Mouse (Mus musculus) embryonic stem cell, embryonic (primary cell): ENCODE data around the gene Napsa.

Experiments
- CTCF ChIA-PET, 4 experiments: fragments of 300-600 bp in 2 of 4; fragments of 350-600 bp in 2 of 4; sonication (Branson Sonifier 250); formaldehyde crosslinking; loops; one replicate each; lab custom pipeline; 2022; ENCODE audit warnings: inconsistent platforms in 2 of 4; lab: Charles Lee
- POLR2A ChIA-PET, 4 experiments: fragments of 300-600 bp in 2 of 4; fragments of 350-600 bp in 2 of 4; sonication (Branson Sonifier 250); formaldehyde crosslinking; loops; one replicate each; lab custom pipeline; 2022; ENCODE audit warnings: antibody characterized with exemption in 4 of 4, inconsistent platforms in 1 of 4; lab: Charles Lee

Gene Napsa

GRCm38 (mm10) chr7:44572956-44573484 is 840 bp downstream of the Napsa start:
- POLR2A ChIA-PET, result interaction anchor here in 2 of 4 experiments (0.7 to 3.2 kb wide), 2 partner anchors 17 to 49 kb away, joined by 4 to 19 read pairs; partner anchors contain the start of gene Kcnc3 (in 1 of the 2)
- CTCF ChIA-PET, result no interaction called here

GRCm38 (mm10) chr7:44576333-44576844 is 4.2 kb downstream of the Napsa start:
- CTCF ChIA-PET, result interaction anchor here (0.6 to 2.5 kb wide), 18 partner anchors 8 to 679 kb away, joined by 3 to 11 read pairs (median 4); partner anchors contain the start of genes Nr1h2 (in 2 of the 4) and Kcnc3 (in 1 of the 4)
- POLR2A ChIA-PET, result interaction anchor here (0.6 to 1.3 kb wide), 14 partner anchors 9 to 79 kb away, joined by 3 to 7 read pairs (median 4); partner anchors contain the start of gene Kcnc3 (in 2 of the 4)

DNA sequence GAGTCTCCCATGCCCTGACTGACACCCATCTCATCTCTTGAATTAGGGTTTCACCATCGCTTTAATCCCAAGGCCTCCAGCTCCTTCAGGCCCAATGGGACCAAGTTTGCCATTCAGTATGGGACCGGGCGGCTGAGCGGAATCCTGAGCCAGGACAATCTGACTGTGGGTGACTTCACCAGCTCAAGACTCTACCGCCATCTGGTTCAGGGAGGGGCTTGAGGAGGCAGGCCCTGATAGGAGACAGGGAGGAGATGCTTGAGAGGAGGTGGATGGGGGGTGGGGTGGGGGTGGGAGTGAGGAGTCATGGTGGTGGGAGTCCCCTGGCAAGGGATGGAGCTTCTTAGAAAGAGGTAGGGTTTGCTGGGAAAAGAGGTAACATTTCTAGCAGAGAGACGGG is 9.5 kb downstream of the Napsa start:
- POLR2A ChIA-PET, result interaction anchor here (0.5 to 2.0 kb wide), 10 partner anchors 9 to 239 kb away, joined by 3 to 9 read pairs (median 4); partner anchors contain the start of genes Kcnc3 (in 2 of the 4) and Napsa (in 1 of the 4)
- CTCF ChIA-PET, result interaction anchor here in 2 of 4 experiments (0.8 to 1.3 kb wide), 4 partner anchors 8 to 60 kb away, joined by 3 to 4 read pairs (median 3); no protein-coding TSS in a partner anchor

DNA sequence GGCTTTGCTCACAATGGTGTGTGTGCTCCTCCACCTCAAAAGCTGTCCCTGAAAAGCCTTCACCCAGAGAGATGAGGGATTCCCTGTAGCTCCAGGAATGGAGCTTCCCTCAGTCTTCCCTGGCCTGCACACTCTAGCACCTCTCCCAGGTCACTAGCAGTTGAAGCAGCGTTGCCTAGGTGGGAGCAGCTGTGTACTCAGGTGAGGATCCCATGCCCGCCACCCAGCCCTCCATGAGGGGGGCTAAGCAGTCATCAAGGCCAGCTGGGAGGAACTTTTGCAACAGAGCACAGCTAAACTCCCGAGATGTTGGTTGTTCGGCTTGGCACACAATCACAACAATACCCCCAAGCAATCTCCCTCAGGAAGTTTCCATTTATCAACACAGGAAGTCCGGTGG is 10.5 kb downstream of the Napsa start:
- CTCF ChIA-PET, result interaction anchor here in 3 of 4 experiments (0.6 to 0.7 kb wide), 4 partner anchors 34 to 981 kb away, joined by 3 to 10 read pairs (median 4); no protein-coding TSS in a partner anchor
- POLR2A ChIA-PET, result interaction anchor here in 3 of 4 experiments (0.8 to 1.5 kb wide), 5 partner anchors 9 to 34 kb away, joined by 3 to 4 read pairs (median 3); partner anchors contain the start of genes Napsa (in 1 of the 3) and Pold1 (in 1 of the 3)

GRCm38 (mm10) chr7:44583146-44583545 is 11.0 kb downstream of the Napsa start:
- CTCF ChIA-PET, result interaction anchor here in 3 of 4 experiments (0.6 to 0.7 kb wide), 4 partner anchors 34 to 982 kb away, joined by 3 to 10 read pairs (median 4); no protein-coding TSS in a partner anchor
- POLR2A ChIA-PET, result interaction anchor here in 3 of 4 experiments (0.8 to 1.5 kb wide), 4 partner anchors 8 to 35 kb away, joined by 3 to 4 read pairs (median 4); partner anchors contain the start of gene Pold1 (in 1 of the 3)

DNA sequence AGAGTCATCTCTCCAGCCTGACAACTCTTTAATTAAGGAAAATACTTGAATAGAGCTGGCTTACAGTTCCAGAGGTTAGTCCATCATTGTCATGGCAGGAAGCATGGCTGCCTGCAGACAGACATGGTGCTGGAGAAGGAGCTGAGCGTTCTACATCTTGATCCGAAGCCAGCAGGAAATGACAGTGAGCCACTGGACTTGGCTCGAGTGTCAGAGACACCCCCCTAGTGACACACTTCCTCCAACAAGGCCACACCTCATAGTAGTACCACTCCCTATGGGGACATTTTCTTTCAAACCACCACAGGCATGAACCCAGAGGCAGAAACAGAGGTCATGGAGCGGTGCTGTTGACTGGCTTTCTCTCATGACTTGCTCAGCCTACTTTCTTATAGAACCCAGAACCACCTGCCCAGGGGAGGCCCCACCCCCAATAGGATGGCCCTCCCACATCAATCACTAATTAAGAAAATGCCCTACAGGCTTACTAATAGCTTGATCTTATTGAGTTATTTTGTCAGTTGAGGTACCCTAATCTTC is 12.2 kb downstream of the Napsa start:
- POLR2A ChIA-PET, result interaction anchor here in 2 of 4 experiments (0.7 to 1.6 kb wide), 5 partner anchors 15 to 77 kb away, joined by 3 to 4 read pairs (median 3); no protein-coding TSS in a partner anchor
- CTCF ChIA-PET, result interaction anchor here in 2 of 4 experiments (0.6 to 1.0 kb wide), 4 partner anchors 8 to 63 kb away, joined by 3 to 6 read pairs (median 4); no protein-coding TSS in a partner anchor

- CTCF ChIA-PET, result interaction anchor here in 2 of 4 experiments (0.6 to 1.2 kb wide), 5 partner anchors 9 to 48 kb away, joined by 3 to 4 read pairs (median 3); no protein-coding TSS in a partner anchor
These were observed 12.7 kb downstream of the Napsa start for GRCm38 (mm10) chr7:44584921-44585320.

GRCm38 (mm10) chr7:44585606-44586005 is 13.4 kb downstream of the Napsa start:
- ChIA-PET CTCF (interaction anchor here in 3 of 4 experiments (0.6 to 1.6 kb wide), 5 partner anchors 11 to 63 kb away, joined by 3 to 5 read pairs (median 3); no protein-coding TSS in a partner anchor), POLR2A (interaction anchor here in 3 of 4 experiments (0.7 to 10.3 kb wide), 8 partner anchors 9 to 401 kb away, joined by 3 to 212 read pairs (median 3); partner anchors contain the start of genes Pold1 (in 1 of the 3) and Prmt1 (in 1 of the 3))

More at GRCm38 (mm10) chr7:44584921-44585320, 12.7 kb downstream of the Napsa start:
- POLR2A ChIA-PET, result interaction anchor here in 2 of 4 experiments (0.7 to 1.6 kb wide), 6 partner anchors 16 to 76 kb away, joined by 3 to 4 read pairs (median 3); partner anchors contain the start of gene Pold1 (in 1 of the 2)

- CTCF ChIA-PET, result interaction anchor here (0.6 to 1.6 kb wide), 9 partner anchors 10 to 324 kb away, joined by 3 to 6 read pairs (median 3); no protein-coding TSS in a partner anchor
- POLR2A ChIA-PET, result interaction anchor here in 3 of 4 experiments (0.9 to 10.3 kb wide), 12 partner anchors 10 to 400 kb away, joined by 3 to 212 read pairs (median 4); partner anchors contain the start of genes Il4i1 (in 1 of the 3), Nup62 (in 1 of the 3) and Prmt1 (in 1 of the 3)
These were observed 14.3 kb downstream of the Napsa start for GRCm38 (mm10) chr7:44586518-44586917.

GRCm38 (mm10) chr7:44586930-44587329 is 14.8 kb downstream of the Napsa start:
- ChIA-PET POLR2A (interaction anchor here in 3 of 4 experiments (0.6 to 10.3 kb wide), 11 partner anchors 11 to 1616 kb away, joined by 3 to 212 read pairs (median 3); partner anchors contain the start of genes Il4i1 (in 1 of the 3), Napsa (in 1 of the 3) and Nup62 (in 1 of the 3)), CTCF (interaction anchor here (0.6 to 1.6 kb wide), 11 partner anchors 10 to 324 kb away, joined by 3 to 6 read pairs (median 3); no protein-coding TSS in a partner anchor)

- POLR2A ChIA-PET, result interaction anchor here (0.6 to 10.3 kb wide), 9 partner anchors 10 to 1616 kb away, joined by 3 to 212 read pairs (median 3); partner anchors contain the start of gene Napsa (in 1 of the 4)
These were observed 15.5 kb downstream of the Napsa start for GRCm38 (mm10) chr7:44587676-44588075.

GRCm38 (mm10) chr7:44588338-44588737 is 16.2 kb downstream of the Napsa start:
- ChIA-PET POLR2A (interaction anchor here in 3 of 4 experiments (0.9 to 10.3 kb wide), 4 partner anchors 15 to 28 kb away, joined by 3 to 212 read pairs (median 66); no protein-coding TSS in a partner anchor), CTCF (interaction anchor here in 2 of 4 experiments (0.6 to 0.8 kb wide), 2 partner anchors 27 to 363 kb away, joined by 3 to 5 read pairs; no protein-coding TSS in a partner anchor)

More at GRCm38 (mm10) chr7:44587676-44588075, 15.5 kb downstream of the Napsa start:
- CTCF ChIA-PET, result interaction anchor here in 2 of 4 experiments (1.0 to 1.5 kb wide), 4 partner anchors 11 to 101 kb away, joined by 3 to 6 read pairs (median 3); no protein-coding TSS in a partner anchor

GRCm38 (mm10) chr7:44589149-44589548 is 17.0 kb downstream of the Napsa start:
- POLR2A ChIA-PET, result interaction anchor here (0.5 to 10.3 kb wide), 9 partner anchors 10 to 214 kb away, joined by 3 to 212 read pairs (median 8); no protein-coding TSS in a partner anchor
- CTCF ChIA-PET, result interaction anchor here in 2 of 4 experiments (0.6 to 1.7 kb wide), 3 partner anchors 8 to 35 kb away, joined by 3 to 7 read pairs (median 3); no protein-coding TSS in a partner anchor

- ChIA-PET CTCF (interaction anchor here in 2 of 4 experiments (0.6 to 2.4 kb wide), 25 partner anchors 9 to 285 kb away, joined by 3 to 25 read pairs (median 4); partner anchors contain the start of gene Pold1 (in 1 of the 2)), POLR2A (interaction anchor here in 3 of 4 experiments (0.6 to 10.3 kb wide), 96 partner anchors 9 to 982 kb away, joined by 3 to 212 read pairs (median 4); partner anchors contain the start of genes Emc10 (in 2 of the 3), Fam71e1 (in 2 of the 3), Il4i1 (in 2 of the 3) and Nr1h2 (in 2 of the 3))
These were observed 17.8 kb downstream of the Napsa start for GRCm38 (mm10) chr7:44589946-44590345.

- ChIA-PET CTCF (interaction anchor here in 3 of 4 experiments (0.5 to 2.4 kb wide), 28 partner anchors 10 to 286 kb away, joined by 3 to 25 read pairs (median 4); partner anchors contain the start of gene Pold1 (in 1 of the 3)), POLR2A (interaction anchor here in 3 of 4 experiments (0.6 to 10.3 kb wide), 103 partner anchors 8 to 983 kb away, joined by 3 to 212 read pairs (median 4); partner anchors contain the start of genes Pold1 (in 3 of the 3), Emc10 (in 2 of the 3), Fam71e1 (in 2 of the 3) and Il4i1 (in 2 of the 3))
These were observed 18.5 kb downstream of the Napsa start, which contains the start of gene Kcnc3 for GRCm38 (mm10) chr7:44590402-44591347. TSS of gene Kcnc3 (plus strand) at chr7:44590664.
